Mouse (Mus musculus): ENCODE data around the gene Tmem41b. TPM values are rescaled to one million over a fixed set of nuclear protein-coding genes. Genes with fewer than 3 reads are reported as not detected.

Gene Tmem41b
- total and polyA plus RNA-seq, 2 experiments from 2014 or later: 64.8 to 93.7 TPM

GRCm38 (mm10) chr7:110008513-110008912 lies 21.8 kb upstream of the Tmem41b start:
- DNase-seq (ENCODE audit: low spot score) (no peak), ATAC-seq (ENCODE audit: insufficient read depth, low read depth) (no peak)
- Histone ChIP-seq H3K36me3 (replicated peaks; ENCODE audit: control insufficient read depth, insufficient read depth, low read length) (no peaks in the 10 kb centered on the region), H3K4me2 (ENCODE audit: low read depth, low read length) (no peak overlapping the region), H3K4me3 (ENCODE audit: low read depth, low read length) (no peak overlapping the region), H3K27me3 (ENCODE audit: control insufficient read depth, insufficient read depth, low read length) (no peaks in the 10 kb centered on the region), H3K9ac (replicated peaks; ENCODE audit: low read depth, low read length) (no peak overlapping the region), H3K4me1 (ENCODE audit: control insufficient read depth, insufficient read depth) (no peaks in the 10 kb centered on the region), H3K27ac (ENCODE audit: low read depth) (no peak overlapping the region), H3K9me3 (replicated peaks; ENCODE audit: control insufficient read depth, low read length) (no peaks in the 10 kb centered on the region)
- WGBS: 84% methylated on average over 1 of the region's 1 CpGs
- TF ChIP-seq EP300 (IDR thresholded peaks at IDR 0.05; ENCODE audit: low read depth) (no peak), CTCF (IDR thresholded peaks at IDR 0.05; ENCODE audit: low read depth) (no peak)

DNA sequence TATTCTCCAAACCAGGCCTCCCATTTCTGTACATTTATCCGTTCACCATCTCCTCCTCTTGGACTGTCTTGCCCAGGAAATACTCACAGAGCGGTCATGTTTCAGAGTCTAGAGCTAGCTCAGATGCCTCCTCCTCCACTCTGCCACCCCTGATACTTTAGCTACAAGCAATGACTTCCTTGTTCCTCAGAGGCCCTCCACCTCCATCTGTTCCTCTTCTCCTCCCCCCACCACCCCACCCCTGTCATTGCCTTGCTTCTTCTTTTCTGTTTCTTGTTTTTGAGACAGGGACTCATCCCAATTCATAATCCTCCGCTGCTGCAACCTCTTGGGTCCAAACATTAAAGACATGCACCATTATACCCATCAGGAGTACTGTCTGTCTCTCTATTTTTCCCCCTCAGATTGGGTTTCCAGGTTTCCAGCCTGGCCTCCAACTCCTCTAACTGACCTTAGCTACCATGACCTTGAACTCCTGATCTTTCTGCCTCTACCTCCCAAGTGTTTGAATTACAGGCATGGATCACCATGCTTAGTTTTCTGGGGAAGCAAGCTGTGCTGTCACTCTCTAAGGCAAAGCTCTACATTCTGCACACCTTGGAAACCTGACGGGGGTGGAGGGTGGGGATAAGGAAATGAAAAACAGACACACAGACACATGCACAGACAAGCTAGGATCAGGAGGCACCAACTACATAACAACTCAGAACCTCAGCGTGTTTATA lies 19.9 kb upstream of the Tmem41b start:
- Histone ChIP-seq H3K9me3 (replicated peaks; ENCODE audit: control insufficient read depth, low read length) (no peaks in the 10 kb centered on the region), H3K27ac (ENCODE audit: low read depth) (no peak overlapping the region), H3K27me3 (ENCODE audit: control insufficient read depth, insufficient read depth, low read length) (no peaks in the 10 kb centered on the region), H3K4me2 (ENCODE audit: low read depth, low read length) (no peak overlapping the region), H3K9ac (replicated peaks; ENCODE audit: low read depth, low read length) (no peak overlapping the region), H3K36me3 (replicated peaks; ENCODE audit: control insufficient read depth, insufficient read depth, low read length) (no peaks in the 10 kb centered on the region), H3K4me3 (ENCODE audit: low read depth, low read length) (no peak overlapping the region), H3K4me1 (ENCODE audit: control insufficient read depth, insufficient read depth) (0 out of 2 replicates have a peak, but pooled peaks cover 4% of the 10 kb centered on the region)
- DNase-seq (ENCODE audit: low spot score) (no peak), ATAC-seq (ENCODE audit: insufficient read depth, low read depth) (no peak)
- 69% methylated on average over 5 of the region's 5 CpGs for WGBS
- TF ChIP-seq CTCF (IDR thresholded peaks at IDR 0.05; ENCODE audit: low read depth) (no peak), EP300 (IDR thresholded peaks at IDR 0.05; ENCODE audit: low read depth) (no peak)

GRCm38 (mm10) chr7:110005976-110006375 lies 19.2 kb upstream of the Tmem41b start:
- no peak for ATAC-seq (ENCODE audit: insufficient read depth, low read depth)
- no peak overlapping the region for H3K4me2 ChIP-seq (ENCODE audit: low read depth, low read length)
- no peak overlapping the region for H3K4me3 ChIP-seq (ENCODE audit: low read depth, low read length)
- no peaks in the 10 kb centered on the region for H3K9me3 ChIP-seq (replicated peaks; ENCODE audit: control insufficient read depth, low read length)
- DNase-seq (ENCODE audit: low spot score): no peak
- no peaks in the 10 kb centered on the region for H3K36me3 ChIP-seq (replicated peaks; ENCODE audit: control insufficient read depth, insufficient read depth, low read length)
- H3K4me1 ChIP-seq (ENCODE audit: control insufficient read depth, insufficient read depth): 0 out of 2 replicates have a peak, but pooled peaks cover 4% of the 10 kb centered on the region
- H3K9ac ChIP-seq (replicated peaks; ENCODE audit: low read depth, low read length): no peak overlapping the region
- no peak overlapping the region for H3K27ac ChIP-seq (ENCODE audit: low read depth)
- H3K27me3 ChIP-seq (ENCODE audit: control insufficient read depth, insufficient read depth, low read length): no peaks in the 10 kb centered on the region
- TF ChIP-seq EP300 (IDR thresholded peaks at IDR 0.05; ENCODE audit: low read depth) (no peak), CTCF (IDR thresholded peaks at IDR 0.05; ENCODE audit: low read depth) (no peak)

GRCm38 (mm10) chr7:110002968-110003367 lies 16.2 kb upstream of the Tmem41b start:
- H3K4me3 ChIP-seq (ENCODE audit: low read depth, low read length): peak overlapping the region; percentile 19
- 0 out of 2 replicates have a peak, but pooled peaks cover 4% of the 10 kb centered on the region for H3K4me1 ChIP-seq (ENCODE audit: control insufficient read depth, insufficient read depth)
- H3K9ac ChIP-seq (replicated peaks; ENCODE audit: low read depth, low read length): peak overlapping the region; percentile 40; the same call in 1 of the 2 replicates
- no peaks in the 10 kb centered on the region for H3K27me3 ChIP-seq (ENCODE audit: control insufficient read depth, insufficient read depth, low read length)
- DNase-seq (ENCODE audit: low spot score) (peak; percentile 53), ATAC-seq (ENCODE audit: insufficient read depth, low read depth) (peak; percentile 87)
- H3K36me3 ChIP-seq (replicated peaks; ENCODE audit: control insufficient read depth, insufficient read depth, low read length): no peaks in the 10 kb centered on the region
- no peak overlapping the region for H3K27ac ChIP-seq (ENCODE audit: low read depth)
- no peaks in the 10 kb centered on the region for H3K9me3 ChIP-seq (replicated peaks; ENCODE audit: control insufficient read depth, low read length)
- H3K4me2 ChIP-seq (ENCODE audit: low read depth, low read length): peak overlapping the region; percentile 52
- 7% methylated on average over 20 of the region's 20 CpGs for WGBS
- TF ChIP-seq CTCF (IDR thresholded peaks at IDR 0.05; ENCODE audit: low read depth) (no peak), EP300 (IDR thresholded peaks at IDR 0.05; ENCODE audit: low read depth) (no peak)

DNA sequence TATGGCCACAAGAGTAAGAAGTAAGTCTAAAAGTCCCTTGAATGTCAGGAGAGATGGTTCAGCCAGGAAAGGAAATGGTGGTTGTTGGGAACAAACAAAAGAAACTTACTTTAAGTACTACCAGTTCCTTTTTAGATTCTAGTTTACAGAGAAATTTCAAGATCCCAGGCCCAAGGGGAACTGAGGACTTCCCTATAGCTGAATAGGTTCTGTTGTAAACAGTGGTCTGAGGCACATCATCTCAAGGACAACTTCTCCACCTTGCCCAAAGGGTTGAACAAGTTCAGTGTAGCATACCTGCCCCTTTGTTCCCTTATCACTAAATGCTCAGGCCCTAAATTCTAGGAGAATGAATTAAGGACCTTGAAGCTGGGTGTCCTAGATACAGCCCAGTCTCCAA lies 15.4 kb upstream of the Tmem41b start:
- Histone ChIP-seq H3K9me3 (replicated peaks; ENCODE audit: control insufficient read depth, low read length) (no peaks in the 10 kb centered on the region), H3K36me3 (replicated peaks; ENCODE audit: control insufficient read depth, insufficient read depth, low read length) (no peaks in the 10 kb centered on the region), H3K4me1 (ENCODE audit: control insufficient read depth, insufficient read depth) (0 out of 2 replicates have a peak, but pooled peaks cover 4% of the 10 kb centered on the region), H3K4me2 (ENCODE audit: low read depth, low read length) (no peak overlapping the region), H3K4me3 (ENCODE audit: low read depth, low read length) (no peak overlapping the region), H3K27ac (ENCODE audit: low read depth) (no peak overlapping the region), H3K9ac (replicated peaks; ENCODE audit: low read depth, low read length) (no peak overlapping the region), H3K27me3 (ENCODE audit: control insufficient read depth, insufficient read depth, low read length) (no peaks in the 10 kb centered on the region)
- DNase-seq (ENCODE audit: low spot score) (no peak), ATAC-seq (ENCODE audit: insufficient read depth, low read depth) (no peak)
- TF ChIP-seq CTCF (IDR thresholded peaks at IDR 0.05; ENCODE audit: low read depth) (no peak), EP300 (IDR thresholded peaks at IDR 0.05; ENCODE audit: low read depth) (no peak)

- H3K36me3 ChIP-seq (replicated peaks; ENCODE audit: control insufficient read depth, insufficient read depth, low read length): no peaks in the 10 kb centered on the region
- H3K27me3 ChIP-seq (ENCODE audit: control insufficient read depth, insufficient read depth, low read length): no peaks in the 10 kb centered on the region
- peaks cover 12% of the 10 kb centered on the region for H3K4me1 ChIP-seq (ENCODE audit: control insufficient read depth, insufficient read depth)
- H3K9me3 ChIP-seq (replicated peaks; ENCODE audit: control insufficient read depth, low read length): no peaks in the 10 kb centered on the region
- no peak overlapping the region for H3K27ac ChIP-seq (ENCODE audit: low read depth)
- ATAC-seq (ENCODE audit: insufficient read depth, low read depth) (no peak), DNase-seq (ENCODE audit: low spot score) (no peak)
- no peak overlapping the region for H3K4me3 ChIP-seq (ENCODE audit: low read depth, low read length)
- WGBS: 80% methylated on average over 4 of the region's 4 CpGs
- TF ChIP-seq CTCF (IDR thresholded peaks at IDR 0.05; ENCODE audit: low read depth): no peak
- TF ChIP-seq EP300 (IDR thresholded peaks at IDR 0.05; ENCODE audit: low read depth): no peak
- H3K9ac ChIP-seq (replicated peaks; ENCODE audit: low read depth, low read length): no peak overlapping the region
- H3K4me2 ChIP-seq (ENCODE audit: low read depth, low read length): no peak overlapping the region
These were observed 11.7 kb upstream of the Tmem41b start for GRCm38 (mm10) chr7:109998388-109998787.
